Mouse (Mus musculus) forebrain, embryonic 10.5 days (tissue): ENCODE data around the gene Ssxb1. TPM values are rescaled to one million over a fixed set of nuclear protein-coding genes. Genes with fewer than 3 reads are reported as not detected.
"Not testable (repeated sequence)": the region's sequence is repeated elsewhere in the genome, so short reads cannot be mapped to it uniquely, and the experiment has no call there.

Experiments
- DNase-seq: peaks from one replicate; pipeline ENCODE4 v3.0.0-alpha.2; 2017; ENCODE audit warnings: low spot score; ENCODE audit errors: extremely low spot score
- H3K27ac ChIP-seq: fragments of 300-500 bp; sonication (generic); 2 replicates; pipeline ENCODE4 v1.5.1; 2016; ENCODE audit warnings: mild to moderate bottlenecking
- H3K27me3 ChIP-seq: fragments of 300-500 bp; sonication (generic); 2 replicates; pipeline ENCODE4 v1.6.1; 2016; ENCODE audit warnings: mild to moderate bottlenecking; ENCODE audit not compliant: poor library complexity, severe bottlenecking
- H3K36me3 ChIP-seq: fragments of 300-500 bp; sonication (generic); replicated peaks from 2 replicates; pipeline ENCODE4 v1.6.1; 2016; ENCODE audit warnings: mild to moderate bottlenecking, moderate library complexity
- H3K4me1 ChIP-seq: fragments of 300-500 bp; sonication (generic); 2 replicates; pipeline ENCODE4 v1.6.1; 2016
- H3K4me3 ChIP-seq: fragments of 300-500 bp; sonication (generic); 2 replicates; pipeline ENCODE4 v1.5.1; 2016; ENCODE audit warnings: mild to moderate bottlenecking, moderate library complexity
- H3K9me3 ChIP-seq: fragments of 300-500 bp; sonication (generic); 2 replicates; pipeline ENCODE4 v1.6.1; 2016; ENCODE audit warnings: mild to moderate bottlenecking, moderate library complexity
- WGBS: fragments of 180-500 bp; shearing (Covaris S2); methylation state at CpG from one replicate; pipeline ENCODE4 v1.1.7; 2016; 5-methylcytosine and 5-hydroxymethylcytosine counted together
- polyA plus RNA-seq: library from polyadenylated mRNA; unstranded; fragments of >200 nt; fragmentation: Nextera tagmentation; extraction: Ambion mirVana; gene quantifications from 2 replicates; pipeline ENCODE4 v1.2.1, GENCODE M21; 2016

Gene Ssxb1
- not detected in 2 replicates for polyA plus RNA-seq

DNA sequence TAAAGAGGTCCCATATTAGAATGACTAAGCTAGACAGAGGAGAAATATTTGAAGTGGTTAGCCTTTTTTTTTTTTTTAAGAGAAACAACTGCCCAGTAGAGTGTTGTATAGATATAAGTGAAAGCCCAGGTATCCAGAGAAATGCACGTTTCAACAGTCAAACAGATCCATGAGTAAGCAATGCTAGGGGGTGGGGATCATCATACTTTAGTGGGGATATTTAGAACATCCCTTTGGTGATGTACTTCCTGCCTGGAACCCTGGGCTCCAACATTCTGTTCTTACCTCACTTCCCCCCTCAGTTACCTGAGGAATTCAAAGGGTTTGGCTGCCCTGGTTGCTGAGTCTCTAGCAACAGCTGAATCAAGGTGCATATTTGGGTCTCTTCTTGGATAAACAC is at the start of gene Ssxb1:
Gene Ssxb1 (plus strand): TSS at position 301 of the 400 bp plus-strand sequence.
- not testable (repeated sequence) for DNase-seq, H3K36me3 ChIP-seq, H3K27me3 ChIP-seq, H3K4me3 ChIP-seq, H3K4me1 ChIP-seq, H3K27ac ChIP-seq
- WGBS: 43% methylated on average over 1 of the region's 1 CpGs
- peaks cover 10% of the 10 kb centered on the region; the same call in 1 of the 2 replicates for H3K9me3 ChIP-seq

DNA sequence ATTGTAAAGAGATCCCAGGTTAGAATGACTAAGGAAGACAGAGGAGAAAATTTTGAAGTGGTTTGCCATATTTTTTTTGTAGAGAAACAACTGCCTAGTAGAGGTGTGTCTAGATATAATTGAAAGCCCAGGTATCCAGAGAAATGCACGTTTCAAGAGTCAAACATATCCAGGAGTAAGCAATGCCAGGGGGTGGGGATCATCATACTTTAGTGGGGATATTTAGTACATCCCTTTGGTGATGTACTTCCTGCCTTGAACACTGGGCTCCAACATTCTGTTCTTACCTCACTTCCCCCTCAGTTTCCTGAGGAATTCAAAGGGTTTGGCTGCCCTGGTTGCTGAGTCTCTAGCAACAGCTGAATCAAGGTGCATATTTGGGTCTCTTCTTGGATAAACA is 46.4 kb upstream of the Ssxb1 start, which contains the start of gene Ssxb9:
Gene Ssxb9 (plus strand): TSS at position 301 of the 400 bp plus-strand sequence.
- not testable (repeated sequence) for H3K4me1 ChIP-seq, H3K36me3 ChIP-seq, H3K4me3 ChIP-seq, H3K27ac ChIP-seq, DNase-seq, H3K27me3 ChIP-seq
- H3K9me3 ChIP-seq: peaks cover 14% of the 10 kb centered on the region; the same call in 1 of the 2 replicates
- 25% methylated on average over 1 of the region's 1 CpGs for WGBS

DNA sequence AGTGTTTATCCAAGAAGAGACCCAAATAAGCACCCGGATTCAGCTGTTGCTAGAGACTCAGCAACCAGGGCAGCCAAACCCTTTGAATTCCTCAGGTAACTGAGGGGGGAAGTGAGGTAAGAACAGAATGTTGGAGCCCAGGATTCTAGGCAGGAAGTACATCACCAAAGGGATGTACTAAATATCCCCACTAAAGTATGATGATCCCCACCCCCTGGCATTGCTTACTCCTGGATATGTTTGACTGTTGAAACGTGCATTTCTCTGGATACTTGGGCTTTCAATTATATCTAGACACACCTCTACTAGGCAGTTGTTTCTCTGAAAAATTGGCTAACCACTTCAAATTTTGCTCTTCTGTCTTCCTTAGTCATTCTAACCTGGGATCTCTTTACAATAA is 48.5 kb downstream of the Ssxb1 start, which contains the start of gene Ssxb2:
Gene Ssxb2 (minus strand): TSS at position 101 of the 400 bp plus-strand sequence.
- H3K9me3 ChIP-seq: peaks cover 23% of the 10 kb centered on the region
- H3K4me1 ChIP-seq, H3K27me3 ChIP-seq, DNase-seq, H3K36me3 ChIP-seq, H3K4me3 ChIP-seq, H3K27ac ChIP-seq: not testable (repeated sequence)
- WGBS: 73% methylated on average over 2 of the region's 2 CpGs

Other genes with a start within 250 kb of the Ssxb1 start
- 9.8 and 10.4 TPM in 2 replicates for gene Tbc1d25, start 237.1 kb upstream of the Ssxb1 start, polyA plus RNA-seq
- 27.7 and 30.9 TPM in 2 replicates for gene Ebp, start 219.8 kb upstream of the Ssxb1 start, polyA plus RNA-seq
- 12.1 and 12.8 TPM in 2 replicates for gene Porcn, start 206.8 kb upstream of the Ssxb1 start, polyA plus RNA-seq
- 47.9 and 48.9 TPM in 2 replicates for gene Ftsj1, start 160.9 kb upstream of the Ssxb1 start, polyA plus RNA-seq
- gene Slc38a5, start 142.2 kb upstream of the Ssxb1 start, polyA plus RNA-seq: 6.0 and 7.5 TPM in 2 replicates
- not detected in 2 replicates for gene Ssxb10, start 85.9 kb upstream of the Ssxb1 start, polyA plus RNA-seq
- gene Ssxb9, start 46.3 kb upstream of the Ssxb1 start, polyA plus RNA-seq: not detected in 2 replicates
- not detected in 2 replicates for gene Ssxb2, start 48.4 kb downstream of the Ssxb1 start, polyA plus RNA-seq
- gene Gm14459, start 111.6 kb downstream of the Ssxb1 start, polyA plus RNA-seq: not detected in 2 replicates
- gene Ssxb6, start 134.9 kb downstream of the Ssxb1 start, polyA plus RNA-seq: not detected in 2 replicates
- gene Ssxb3, start 178.5 kb downstream of the Ssxb1 start, polyA plus RNA-seq: not detected in 2 replicates